Mouse (Mus musculus): Measurements from ENCODE around the gene Ssmem1.

The Ssmem1 gene

DNA sequence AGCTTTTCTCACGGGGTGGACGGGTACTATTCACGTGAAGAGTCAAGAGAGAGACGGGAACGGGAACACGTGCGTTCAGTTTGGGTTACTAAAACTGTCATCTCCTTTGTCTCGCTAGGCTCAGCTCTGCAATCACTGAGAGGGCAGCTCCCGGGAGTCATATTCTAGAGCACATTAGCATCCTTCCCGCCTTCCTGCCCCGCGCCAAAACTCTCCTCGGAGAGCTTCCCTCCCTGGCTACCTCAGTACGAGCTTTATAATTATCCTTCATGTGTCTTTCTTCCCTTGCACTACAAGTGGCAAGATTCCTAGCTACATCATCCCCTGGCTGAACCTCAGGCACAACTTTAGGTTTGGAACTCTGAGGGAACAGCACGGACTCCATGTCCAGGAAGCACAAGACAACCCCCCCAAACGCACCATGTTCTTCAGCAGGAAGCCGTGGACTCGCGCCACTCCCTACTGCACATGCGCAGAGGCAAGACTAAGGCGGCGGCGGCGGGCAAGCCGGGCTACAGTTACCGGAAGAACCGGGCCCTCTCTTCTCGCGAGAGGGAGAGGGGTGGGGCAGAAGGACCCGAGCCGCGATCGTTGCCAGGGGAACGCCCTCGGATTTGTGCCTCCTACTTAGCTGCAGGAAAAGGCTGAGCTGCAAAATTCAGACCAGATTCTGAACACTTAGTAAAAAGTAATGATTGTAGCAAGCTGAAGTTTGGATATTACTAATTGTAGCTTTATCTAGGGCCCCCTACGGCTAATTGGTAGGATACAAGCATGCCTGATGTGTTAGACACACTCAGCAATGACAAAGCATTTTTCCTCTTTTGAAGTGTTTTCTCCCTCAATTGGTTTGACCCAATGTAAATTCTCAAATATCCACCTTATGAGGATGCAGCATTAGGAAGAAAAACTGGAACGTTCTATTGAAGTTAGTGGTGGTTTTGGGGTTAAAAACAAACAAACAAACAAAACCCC, at the start of gene Ssmem1, which contains the start of gene Tmem209:
Gene Ssmem1, plus strand, starts transcription at position 585 of the 975 bp plus-strand sequence.
Gene Tmem209, minus strand, starts transcription at position 519 of the 975 bp plus-strand sequence.
- DNase-seq (ENCODE audit: low spot score): peak; percentile 99

DNA sequence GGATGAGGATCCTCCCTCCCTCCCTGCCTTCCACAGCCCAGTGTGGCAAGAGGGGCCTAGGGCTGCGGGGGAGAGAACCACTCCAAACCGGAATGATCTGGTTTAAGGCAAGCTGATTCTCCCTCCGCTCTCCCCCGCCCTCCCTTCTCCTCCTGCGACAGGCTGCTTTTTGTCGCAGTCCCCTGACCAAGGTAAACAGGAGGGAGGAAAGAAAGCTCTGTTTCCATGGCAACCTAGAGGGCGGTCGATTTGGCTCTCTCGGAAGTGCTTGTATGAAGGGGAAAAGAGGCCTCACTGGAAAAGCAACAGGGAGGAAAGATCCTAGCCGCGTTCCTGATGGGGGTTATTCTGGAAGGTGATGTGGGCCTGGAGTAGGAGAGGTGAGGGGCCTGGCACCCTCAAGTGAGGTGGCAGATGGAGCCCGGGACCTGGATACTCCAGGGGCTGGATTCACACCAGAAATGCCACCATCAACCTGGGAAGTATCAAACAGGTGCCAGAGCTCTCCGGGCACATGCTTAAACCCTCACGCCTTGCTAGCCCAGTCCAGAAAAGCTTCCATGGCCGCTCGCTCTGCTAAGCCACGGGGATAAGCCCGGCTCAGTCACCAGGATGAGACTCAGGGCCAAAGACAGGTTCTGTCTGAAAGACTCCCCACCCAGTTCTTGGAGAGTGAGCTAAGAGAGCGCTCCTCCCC, 48.8 kb upstream of the Ssmem1 start:
- DNase-seq (ENCODE audit: low spot score): peak; percentile 83

DNA sequence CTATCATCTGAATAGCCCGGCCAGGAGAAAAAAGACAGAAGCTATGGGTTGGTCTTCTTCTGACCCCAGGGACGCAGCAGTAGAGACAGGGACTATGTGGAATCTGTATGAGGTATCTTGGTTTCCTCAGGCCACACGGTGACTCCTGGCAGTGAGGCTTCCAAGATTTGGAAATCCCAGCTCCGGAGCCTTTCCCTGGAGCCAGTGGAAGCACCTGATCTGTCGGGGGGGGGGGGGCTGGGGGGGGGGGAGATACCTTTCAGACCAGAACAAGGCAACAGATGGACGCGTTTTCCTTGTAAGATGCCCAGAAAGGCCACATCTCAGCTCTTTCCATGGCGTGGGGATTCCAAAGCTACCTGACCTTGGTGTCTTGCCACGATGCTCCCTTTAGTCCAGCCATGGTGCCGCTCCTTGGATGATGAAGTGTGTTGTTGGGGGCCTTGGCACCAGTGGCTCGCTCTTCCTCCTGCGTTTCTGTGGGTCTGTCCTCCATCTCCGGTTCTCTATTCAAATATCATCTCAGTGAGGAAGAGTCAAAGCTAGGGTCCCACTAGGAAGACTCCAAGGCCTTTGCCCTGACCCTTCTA, 47.8 kb upstream of the Ssmem1 start:
- no peak for DNase-seq (ENCODE audit: low spot score)

- DNase-seq (ENCODE audit: low spot score): no peak
Measured at GRCm38 (mm10) chr6:30462822-30463221, 46.8 kb upstream of the Ssmem1 start.

- DNase-seq (ENCODE audit: low spot score): no peak
Measured at GRCm38 (mm10) chr6:30465586-30465985, 44.1 kb upstream of the Ssmem1 start.

DNA sequence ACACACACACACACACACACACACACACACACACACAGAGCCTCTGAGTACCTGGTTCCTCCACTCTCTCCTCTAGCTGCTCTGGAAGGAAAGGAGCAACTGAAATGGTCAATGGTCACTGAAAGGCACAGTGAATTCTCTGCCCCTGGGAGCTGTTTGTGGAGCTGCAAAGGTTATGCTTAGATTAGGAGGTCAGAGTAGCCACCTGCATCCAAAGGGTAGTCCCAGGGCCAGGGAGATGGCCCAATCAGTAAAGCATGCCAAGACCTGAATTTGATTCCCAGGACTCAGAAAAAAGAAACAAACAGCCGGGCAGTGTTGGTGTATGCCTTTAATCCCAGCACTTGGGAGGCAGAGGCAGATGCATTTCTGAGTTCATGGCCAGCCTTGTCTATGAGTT, 41.6 kb upstream of the Ssmem1 start:
- no peak for DNase-seq (ENCODE audit: low spot score)

DNA sequence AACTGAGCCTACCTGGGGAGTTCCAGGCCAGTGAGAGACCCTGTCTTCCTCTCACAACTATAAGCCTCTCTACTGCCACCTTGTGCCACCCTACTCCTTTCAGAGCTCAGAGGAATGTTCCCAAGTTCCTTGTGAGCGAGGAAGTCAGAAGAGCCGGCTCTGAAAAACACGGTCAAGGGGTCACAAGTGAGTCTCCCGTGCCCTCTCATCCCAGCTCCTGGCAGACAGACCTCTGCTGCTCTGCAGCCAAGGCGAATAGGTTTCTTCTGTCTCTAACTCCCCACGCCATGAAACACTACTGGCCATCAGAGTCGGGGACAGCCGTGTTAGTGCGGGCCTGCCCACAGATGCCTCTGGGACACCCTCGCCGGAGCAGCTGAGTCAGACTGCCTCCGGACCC, 41.0 kb upstream of the Ssmem1 start:
- no peak for DNase-seq (ENCODE audit: low spot score)

- no peak for DNase-seq (ENCODE audit: low spot score)
Measured at GRCm38 (mm10) chr6:30469370-30469769, 40.3 kb upstream of the Ssmem1 start.

- no peak for DNase-seq (ENCODE audit: low spot score)
Measured at GRCm38 (mm10) chr6:30471706-30472105, 37.9 kb upstream of the Ssmem1 start.

- no peak for DNase-seq (ENCODE audit: low spot score)
Measured at GRCm38 (mm10) chr6:30476025-30476765, 33.5 kb upstream of the Ssmem1 start.

GRCm38 (mm10) chr6:30477210-30477714, 32.4 kb upstream of the Ssmem1 start:
- DNase-seq (ENCODE audit: low spot score): no peak

GRCm38 (mm10) chr6:30477784-30478183, 31.9 kb upstream of the Ssmem1 start:
- DNase-seq (ENCODE audit: low spot score): no peak

DNA sequence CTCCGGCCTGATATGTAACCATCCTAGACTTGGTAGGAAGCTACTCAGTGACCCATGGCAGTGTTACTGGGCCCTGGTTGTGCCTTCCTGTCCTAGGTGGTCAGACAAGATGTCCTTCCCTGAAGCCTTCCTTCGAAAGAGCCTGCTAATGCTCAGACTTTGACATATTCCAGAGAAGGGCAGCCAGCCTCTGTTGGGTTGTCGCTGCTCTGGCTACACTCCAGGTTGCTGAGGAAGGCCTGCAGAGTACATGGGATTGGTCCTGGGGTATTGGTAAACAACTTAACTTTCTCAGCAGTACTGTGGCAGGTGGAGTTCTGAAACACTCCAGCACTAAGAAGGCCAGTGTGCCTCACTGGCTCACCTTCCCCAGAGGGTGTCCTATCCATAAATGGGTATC, 30.2 kb upstream of the Ssmem1 start:
- DNase-seq (ENCODE audit: low spot score): no peak

GRCm38 (mm10) chr6:30482908-30483307, 26.7 kb upstream of the Ssmem1 start:
- no peak for DNase-seq (ENCODE audit: low spot score)

DNA sequence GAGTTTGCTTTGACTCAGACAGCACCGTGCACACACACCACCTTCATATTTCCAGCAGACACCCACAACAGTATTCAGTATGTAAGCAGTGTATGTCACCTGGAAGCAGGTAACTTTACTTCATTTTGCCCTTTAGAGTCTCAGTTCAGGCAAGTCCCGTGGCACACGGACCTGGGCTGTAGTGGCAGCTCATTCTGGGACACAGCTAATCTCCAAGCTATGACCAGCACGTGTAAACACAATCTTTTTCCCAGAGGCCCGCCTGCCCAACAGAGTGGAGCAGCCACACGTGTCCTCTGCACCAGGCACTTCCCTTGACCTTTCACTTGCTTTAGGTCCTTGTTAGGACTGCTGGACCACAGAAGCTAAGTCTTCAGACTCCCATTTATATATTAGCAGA, 23.1 kb upstream of the Ssmem1 start:
- no peak for DNase-seq (ENCODE audit: low spot score)

GRCm38 (mm10) chr6:30499049-30499448, 10.6 kb upstream of the Ssmem1 start:
- no peak for DNase-seq (ENCODE audit: low spot score)

GRCm38 (mm10) chr6:30508824-30509223, 825 bp upstream of the Ssmem1 start:
- no peak for DNase-seq (ENCODE audit: low spot score)

- no peak for DNase-seq (ENCODE audit: low spot score)
Measured at GRCm38 (mm10) chr6:30510291-30510690, 642 bp downstream of the Ssmem1 start.

GRCm38 (mm10) chr6:30514242-30514641, 4.6 kb downstream of the Ssmem1 start:
- DNase-seq (ENCODE audit: low spot score): no peak

GRCm38 (mm10) chr6:30520400-30520799, 10.8 kb downstream of the Ssmem1 start:
- no peak for DNase-seq (ENCODE audit: low spot score)

DNA sequence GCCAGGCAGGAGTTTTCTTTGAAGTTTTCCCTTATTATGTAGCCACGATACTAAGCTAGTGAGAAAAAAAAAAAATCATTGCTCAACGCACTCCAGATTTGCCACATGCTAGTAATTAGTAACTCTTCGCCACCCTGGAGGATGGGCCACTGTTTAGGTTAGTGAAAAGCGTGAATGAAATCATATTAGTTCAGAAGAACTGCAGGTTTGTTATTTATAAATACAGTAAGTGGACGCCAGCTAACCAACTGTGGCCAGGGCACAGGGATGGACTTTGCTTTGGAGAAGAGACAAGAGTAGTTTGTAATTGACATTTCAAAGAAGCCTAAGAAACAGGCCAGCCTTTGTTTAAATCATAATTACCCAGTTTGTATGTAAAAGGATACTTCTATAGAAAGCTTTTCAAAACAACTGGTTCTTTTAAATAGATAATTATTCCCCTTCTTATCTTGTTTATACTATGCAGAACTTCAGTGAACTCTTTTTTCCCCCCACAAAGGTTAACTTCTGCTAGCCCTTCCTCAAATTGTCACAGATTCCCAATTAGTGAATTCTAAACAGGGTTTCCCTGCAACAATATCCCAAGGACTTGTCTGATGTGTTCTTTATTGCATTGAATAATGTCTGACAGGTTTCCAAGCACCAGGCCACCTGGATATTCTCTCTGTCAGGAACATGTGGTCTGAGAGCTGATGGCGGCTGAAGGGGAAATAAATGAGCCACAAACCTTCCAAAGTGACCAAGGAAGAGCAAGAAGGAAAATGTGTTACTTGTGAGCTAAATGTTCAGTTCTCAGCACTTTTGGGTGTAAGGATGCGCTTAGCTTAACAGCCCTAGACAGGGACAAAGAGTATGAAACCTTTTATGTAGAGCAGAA, 16.0 kb downstream of the Ssmem1 start:
- no peak for DNase-seq (ENCODE audit: low spot score)
